Mouse (Mus musculus): ENCODE data around the gene Btbd11.

GRCm38 (mm10) chr10:85388071-85388750, 1.6 kb downstream of the Btbd11 start:
- TF ChIP-seq CTCF (IDR thresholded peaks at IDR 0.05; ENCODE audit: extremely low read depth, insufficient read depth, insufficient read length, insufficient replicate concordance) (no peak), POLR2A (IDR thresholded peaks at IDR 0.05; ENCODE audit: low read depth, low read length) (no peak)

All from spleen, adult 2 months (tissue).